Mouse (Mus musculus) layer of hippocampus, adult 6 months (tissue): Measurements from ENCODE around the gene Zfand5. TPM values are rescaled to one million over a fixed set of nuclear protein-coding genes. Genes with fewer than 3 reads are reported as not detected.

Source experiments
- long read RNA-seq, 2 experiments: library from polyadenylated mRNA; unstranded; transcript quantifications; one replicate each; pipeline ENCODE4 v2.0.0; 2019 to 2020
- polyA plus RNA-seq: library from polyadenylated mRNA; unstranded; fragments of <200 nt; fragmentation: Nextera tagmentation; gene quantifications from 2 replicates; pipeline ENCODE4 v1.2.3, GENCODE M21; 2021

Gene Zfand5
- 88.7 and 98.0 TPM in 2 replicates for polyA plus RNA-seq
- long read RNA-seq, experiment 1, full-length matches to known transcripts, result 228 of 282 reads
- long read RNA-seq, experiment 1, partial matches to known transcripts, result 26 of 282 reads
- long read RNA-seq, experiment 1, other reads (novel, unspliced or antisense), result 28 of 282 reads
- long read RNA-seq, experiment 2, full-length matches to known transcripts, result 844 of 882 reads
- long read RNA-seq, experiment 2, partial matches to known transcripts, result 5 of 882 reads
- long read RNA-seq, experiment 2, other reads (novel, unspliced or antisense), result 33 of 882 reads

DNA sequence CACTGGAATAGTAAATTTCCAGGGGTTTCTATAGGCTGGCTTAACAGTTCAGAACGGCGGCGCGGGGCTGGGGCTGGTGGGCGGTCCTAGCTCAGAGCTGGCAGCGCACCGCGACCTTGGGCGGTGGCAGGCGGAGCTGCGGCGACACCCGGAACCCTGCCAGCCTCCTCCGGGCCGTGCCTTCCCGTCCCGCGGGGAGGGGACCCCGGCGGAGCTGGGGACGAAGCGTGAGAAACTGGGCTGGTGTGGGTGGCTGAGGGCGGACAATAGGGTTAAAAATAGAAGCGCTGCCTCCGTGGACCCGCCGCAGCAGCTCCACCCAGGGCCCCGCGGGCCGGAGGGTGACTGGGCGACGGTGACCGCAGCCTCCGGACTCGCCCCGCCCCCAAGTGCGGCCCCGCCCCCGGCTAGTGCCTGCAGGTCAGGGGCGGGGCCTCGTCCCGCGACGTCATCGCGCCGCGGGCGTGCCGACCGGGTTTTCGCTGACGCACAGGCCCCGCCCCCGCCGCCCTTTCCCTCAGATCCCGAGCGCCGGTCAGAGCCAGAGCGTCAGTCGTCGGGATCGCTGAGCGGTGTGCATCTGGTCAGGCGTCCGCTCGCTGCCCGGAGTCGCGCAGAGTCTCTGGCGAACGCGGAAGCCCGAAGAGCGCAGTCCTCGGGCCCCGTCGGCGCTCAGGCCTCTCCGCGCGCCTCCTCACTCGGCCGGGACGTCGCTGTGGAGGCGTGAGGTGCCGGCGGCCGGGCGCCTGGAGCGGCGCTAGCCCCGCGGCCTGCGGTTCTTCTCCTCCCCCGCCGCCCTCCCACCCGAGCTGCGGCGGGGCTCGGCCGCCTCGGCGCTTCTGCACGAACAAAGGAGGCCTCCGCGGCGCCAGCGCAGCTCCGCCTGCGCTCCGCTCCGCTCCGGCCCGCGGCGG is at the start of gene Zfand5:
Zfand5 (plus strand) TSS at position 538 of the 914 bp plus-strand sequence.

Other genes with a start within 250 kb of the Zfand5 start
- 23.3 and 29.0 TPM in 2 replicates for gene Gda, start 201.2 kb downstream of the Zfand5 start, polyA plus RNA-seq